Comparison of ENCODE assay signal across 27 mouse cellular contexts in the genomic region with DNA sequence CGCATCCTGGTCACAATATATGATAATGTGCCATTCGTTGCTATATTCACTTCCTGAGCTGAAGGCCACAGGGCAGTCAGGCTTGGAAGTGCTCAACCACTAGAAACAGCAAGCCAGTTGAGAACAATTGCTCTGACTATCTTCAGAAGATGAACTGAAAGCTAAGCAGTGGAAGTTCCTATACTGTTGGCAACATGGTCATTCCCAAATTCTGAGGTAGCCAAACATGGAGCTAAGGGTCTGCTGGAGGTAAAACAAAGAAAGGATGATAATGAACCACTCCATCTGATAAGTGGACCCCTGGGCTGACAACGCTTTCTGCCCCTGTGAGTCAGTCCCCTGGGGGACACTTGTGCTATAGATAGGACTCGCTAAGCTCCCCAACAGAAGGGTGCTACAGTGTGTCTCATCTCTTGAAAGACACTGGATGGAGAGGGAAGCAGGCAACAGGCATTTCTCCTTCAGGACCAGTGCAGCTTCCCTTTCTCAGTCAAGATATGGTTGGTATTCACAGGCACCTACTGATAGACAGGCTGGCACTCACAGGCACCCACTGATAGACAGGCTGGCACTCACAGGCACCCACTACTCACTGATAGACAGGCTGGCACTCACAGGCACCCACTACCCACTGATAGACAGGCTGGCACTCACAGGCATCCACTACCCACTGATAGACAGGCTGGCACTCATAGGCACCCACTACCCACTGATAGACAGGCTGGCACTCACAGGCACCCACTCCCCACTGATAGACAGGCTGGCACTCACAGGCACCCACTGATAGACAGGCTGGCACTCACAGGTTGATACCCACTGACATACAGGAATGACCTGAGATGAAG. TPM values are rescaled to one million over a fixed set of nuclear protein-coding genes. Genes with fewer than 3 reads are reported as not detected.
DNase-seq lines count a peak whose midpoint lies in the region; ATAC-seq and TF ChIP-seq lines count a peak whose summit lies in the region.
"Had no signal": no experiment of that assay in that cellular context is flagged by ENCODE, and none has a peak within 500 bp of the region (broad histone marks: within the 10 kb centered on the region; RNA-seq: fewer than 3 reads in every experiment).

No protein-coding gene starts in this region.

- 84% methylated on average over 4 of the region's 4 CpGs for WGBS in forebrain, embryonic 14.5 days
- WGBS in forebrain, embryonic 13.5 days, result 83% methylated on average over 4 of the region's 4 CpGs
- WGBS in forebrain, postnatal 0 days, result 75% methylated on average over 4 of the region's 4 CpGs
- 89% methylated on average over 4 of the region's 4 CpGs for WGBS in forebrain, embryonic 10.5 days
- WGBS in midbrain, embryonic 11.5 days, result 89% methylated on average over 4 of the region's 4 CpGs
- 78% methylated on average over 4 of the region's 4 CpGs for WGBS in midbrain, embryonic 16.5 days

- DNase-seq in forebrain, embryonic 14.5 days (ENCODE audit: low spot score), result peak; percentile 27
- peak; percentile 21 for DNase-seq in forebrain, postnatal 0 days
- no peak for DNase-seq in forebrain, embryonic 10.5 days (ENCODE audit: extremely low spot score, low spot score)
- DNase-seq in midbrain, embryonic 11.5 days (ENCODE audit: low spot score, missing footprints), result peak; percentile 54
- peak; percentile 5 for DNase-seq in splenic B cell, adult 2 months (ENCODE audit: low read depth, low spot score)
- DNase-seq in urinary bladder, postnatal 10 days (ENCODE audit: low spot score), result no peak
- DNase-seq: adrenal gland, adult 2 months; adrenal gland, postnatal 14 days; cerebellum, adult 18-20 months; cerebellum, adult 9-10 months; gastrocnemius, postnatal 25 days; heart, adult 2 months had no signal

- TF ChIP-seq CTCF in forebrain, postnatal 0 days (IDR thresholded peaks at IDR 0.05; ENCODE audit: low read depth), result no peak

- H3K4me3 ChIP-seq in forebrain, embryonic 14.5 days (ENCODE audit: low read depth, low read length), result no peak overlapping the region
- no peak overlapping the region for H3K4me3 ChIP-seq in forebrain, embryonic 13.5 days
- H3K4me3 ChIP-seq in forebrain, postnatal 0 days (ENCODE audit: low read depth, low read length), result no peak overlapping the region
- H3K4me3 ChIP-seq in forebrain, embryonic 10.5 days, result no peak overlapping the region
- H3K4me3 ChIP-seq in midbrain, embryonic 11.5 days (ENCODE audit: low read depth, low read length), result no peak overlapping the region
- no peak overlapping the region for H3K4me3 ChIP-seq in midbrain, embryonic 16.5 days (ENCODE audit: low read depth, low read length)
- H3K4me3 ChIP-seq: heart, adult 2 months; heart, embryonic 10.5 days; hindbrain, embryonic 12.5 days; hindbrain, embryonic 15.5 days had no signal

- no peaks in the 10 kb centered on the region for H3K27me3 ChIP-seq in forebrain, embryonic 14.5 days (replicated peaks; ENCODE audit: control insufficient read depth, insufficient read depth, low read length)
- no peaks in the 10 kb centered on the region for H3K27me3 ChIP-seq in forebrain, embryonic 13.5 days
- no peaks in the 10 kb centered on the region for H3K27me3 ChIP-seq in forebrain, postnatal 0 days (ENCODE audit: insufficient read depth, low read length)
- H3K27me3 ChIP-seq in forebrain, embryonic 10.5 days (ENCODE audit: poor library complexity, severe bottlenecking), result no peaks in the 10 kb centered on the region
- no peaks in the 10 kb centered on the region for H3K27me3 ChIP-seq in midbrain, embryonic 11.5 days (ENCODE audit: control insufficient read depth, insufficient read depth, low read length)
- no peaks in the 10 kb centered on the region for H3K27me3 ChIP-seq in midbrain, embryonic 16.5 days (ENCODE audit: control insufficient read depth, insufficient read depth, low read depth, low read length)
- no peaks in the 10 kb centered on the region for H3K27me3 ChIP-seq in splenic B cell, adult 2 months (ENCODE audit: control insufficient read depth, insufficient read depth, low read length, poor library complexity, severe bottlenecking)
- H3K27me3 ChIP-seq: hindbrain, embryonic 12.5 days; hindbrain, embryonic 15.5 days had no signal

- H3K9ac ChIP-seq in forebrain, embryonic 14.5 days (ENCODE audit: low read length), result no peak overlapping the region
- no peak overlapping the region for H3K9ac ChIP-seq in forebrain, embryonic 13.5 days
- H3K9ac ChIP-seq in forebrain, postnatal 0 days, result no peak overlapping the region
- H3K9ac ChIP-seq in midbrain, embryonic 11.5 days (ENCODE audit: low read length), result no peak overlapping the region
- no peak overlapping the region for H3K9ac ChIP-seq in midbrain, embryonic 16.5 days (ENCODE audit: low read depth, low read length)
- H3K9ac ChIP-seq: hindbrain, embryonic 12.5 days; hindbrain, embryonic 15.5 days had no signal

- H3K27ac ChIP-seq in forebrain, embryonic 14.5 days (ENCODE audit: low read depth, low read length), result no peak overlapping the region
- no peak overlapping the region for H3K27ac ChIP-seq in forebrain, embryonic 13.5 days
- no peak overlapping the region for H3K27ac ChIP-seq in forebrain, postnatal 0 days (ENCODE audit: low read depth, low read length)
- no peak overlapping the region for H3K27ac ChIP-seq in forebrain, embryonic 10.5 days
- H3K27ac ChIP-seq in midbrain, embryonic 11.5 days (ENCODE audit: low read depth, low read length), result no peak overlapping the region
- H3K27ac ChIP-seq in midbrain, embryonic 16.5 days (ENCODE audit: low read length), result no peak overlapping the region
- H3K27ac ChIP-seq: heart, adult 2 months; heart, embryonic 10.5 days; hindbrain, embryonic 12.5 days; hindbrain, embryonic 15.5 days had no signal

- no peak overlapping the region for H3K4me2 ChIP-seq in forebrain, embryonic 14.5 days (ENCODE audit: low read length)
- no peak overlapping the region for H3K4me2 ChIP-seq in forebrain, embryonic 13.5 days
- no peak overlapping the region for H3K4me2 ChIP-seq in forebrain, postnatal 0 days (ENCODE audit: low read depth)
- no peak overlapping the region for H3K4me2 ChIP-seq in midbrain, embryonic 11.5 days
- H3K4me2 ChIP-seq in midbrain, embryonic 16.5 days (ENCODE audit: low read length), result no peak overlapping the region
- H3K4me2 ChIP-seq: hindbrain, embryonic 12.5 days; hindbrain, embryonic 15.5 days had no signal

- H3K36me3 ChIP-seq in forebrain, embryonic 14.5 days (ENCODE audit: control insufficient read depth, insufficient read depth, low read length), result no peaks in the 10 kb centered on the region
- no peaks in the 10 kb centered on the region for H3K36me3 ChIP-seq in forebrain, embryonic 13.5 days (ENCODE audit: poor library complexity, severe bottlenecking)
- H3K36me3 ChIP-seq in forebrain, postnatal 0 days (ENCODE audit: insufficient read depth), result no peaks in the 10 kb centered on the region; the same call in 1 of the 2 replicates
- peaks cover 9% of the 10 kb centered on the region for H3K36me3 ChIP-seq in forebrain, embryonic 10.5 days (replicated peaks)
- no peaks in the 10 kb centered on the region for H3K36me3 ChIP-seq in midbrain, embryonic 11.5 days (ENCODE audit: control insufficient read depth, insufficient read depth, low read length)
- no peaks in the 10 kb centered on the region for H3K36me3 ChIP-seq in midbrain, embryonic 16.5 days (ENCODE audit: control insufficient read depth, insufficient read depth, low read length)
- H3K36me3 ChIP-seq in splenic B cell, adult 2 months (ENCODE audit: control insufficient read depth, insufficient read depth, low read length, poor library complexity, severe bottlenecking), result no peaks in the 10 kb centered on the region
- H3K36me3 ChIP-seq: hindbrain, embryonic 12.5 days; hindbrain, embryonic 15.5 days had no signal

- no peaks in the 10 kb centered on the region for H3K4me1 ChIP-seq in forebrain, embryonic 14.5 days (ENCODE audit: control insufficient read depth, insufficient read depth, low read length)
- H3K4me1 ChIP-seq in forebrain, embryonic 13.5 days, result no peaks in the 10 kb centered on the region
- no peaks in the 10 kb centered on the region for H3K4me1 ChIP-seq in forebrain, postnatal 0 days (ENCODE audit: insufficient read depth)
- H3K4me1 ChIP-seq in forebrain, embryonic 10.5 days, result no peaks in the 10 kb centered on the region
- H3K4me1 ChIP-seq in midbrain, embryonic 11.5 days (ENCODE audit: control insufficient read depth, insufficient read depth, low read length), result no peaks in the 10 kb centered on the region
- no peaks in the 10 kb centered on the region for H3K4me1 ChIP-seq in midbrain, embryonic 16.5 days (ENCODE audit: control insufficient read depth, insufficient read depth, low read length)
- H3K4me1 ChIP-seq: hindbrain, embryonic 12.5 days; hindbrain, embryonic 15.5 days had no signal

- no peaks in the 10 kb centered on the region for H3K9me3 ChIP-seq in forebrain, embryonic 14.5 days (replicated peaks; ENCODE audit: control insufficient read depth, low read length)
- H3K9me3 ChIP-seq in forebrain, embryonic 13.5 days (replicated peaks), result no peaks in the 10 kb centered on the region
- no peaks in the 10 kb centered on the region for H3K9me3 ChIP-seq in forebrain, postnatal 0 days (ENCODE audit: low read length)
- no peaks in the 10 kb centered on the region for H3K9me3 ChIP-seq in forebrain, embryonic 10.5 days
- H3K9me3 ChIP-seq in midbrain, embryonic 11.5 days (ENCODE audit: control insufficient read depth, low read length), result no peaks in the 10 kb centered on the region
- H3K9me3 ChIP-seq in midbrain, embryonic 16.5 days (replicated peaks; ENCODE audit: control insufficient read depth, low read length, poor library complexity, severe bottlenecking), result no peaks in the 10 kb centered on the region
- H3K9me3 ChIP-seq: heart, embryonic 10.5 days; hindbrain, embryonic 12.5 days; hindbrain, embryonic 15.5 days had no signal

- ATAC-seq in forebrain, embryonic 14.5 days, result no peak
- no peak for ATAC-seq in forebrain, embryonic 13.5 days
- ATAC-seq in forebrain, postnatal 0 days, result peak; percentile 69
- ATAC-seq in midbrain, embryonic 11.5 days (ENCODE audit: low FRiP score), result no peak
- ATAC-seq in midbrain, embryonic 16.5 days, result no peak
- ATAC-seq: CD4-positive, CD25-positive, alpha-beta regulatory T cell, adult 4 months; intestine, postnatal 0 days had no signal

RNA-seq across cellular contexts. Expression of a gene that starts 26.0 kb away (rescaled TPM):
- polyA plus RNA-seq in forebrain, embryonic 14.5 days (2014; fragmentation: Nextera tagmentation; extraction: Ambion mirVana), result not detected in 2 replicates
- polyA plus RNA-seq in forebrain, embryonic 13.5 days (2015; fragmentation: Nextera tagmentation; extraction: Ambion mirVana), result not detected in 2 replicates
- 0.19 TPM in 1 of 2 replicates, not detected in the other for total RNA-seq in forebrain, postnatal 0 days (2014; rRNA removed)
- 0.19 and 0.20 TPM in 2 replicates for polyA plus RNA-seq in forebrain, postnatal 0 days (2015; fragmentation: Nextera tagmentation; extraction: Ambion mirVana)
- polyA plus RNA-seq in forebrain, embryonic 10.5 days (2016; fragmentation: Nextera tagmentation; extraction: Ambion mirVana), result not detected in 2 replicates
- polyA plus RNA-seq in midbrain, embryonic 11.5 days (2014; fragmentation: Nextera tagmentation; extraction: Ambion mirVana), result not detected in 2 replicates
- polyA plus RNA-seq in midbrain, embryonic 16.5 days (2015; fragmentation: Nextera tagmentation; extraction: Ambion mirVana), result not detected in 2 replicates
- total RNA-seq: adrenal gland, adult 2 months; adrenal gland, postnatal 14 days; adrenal gland, postnatal 4 days; gastrocnemius, adult 8-10 months; gastrocnemius, postnatal 25 days; heart, adult 2 months; heart, postnatal 25 days; hematopoietic stem cell, adult 5-6 weeks; MEL had no signal
- polyA plus RNA-seq: adrenal gland, adult 2 months; CD4-positive, CD25-positive, alpha-beta regulatory T cell, adult 4 months; embryonic facial prominence, embryonic 11.5 days; heart, adult 2 months; heart, embryonic 10.5 days; heart, postnatal 0 days; hindbrain, embryonic 12.5 days; hindbrain, embryonic 15.5 days; intestine, embryonic 14.5 days; intestine, postnatal 0 days had no signal

RNA-seq across cellular contexts. Expression of a gene that starts 51.0 kb away (rescaled TPM):
- 13.7 and 18.7 TPM in 2 replicates for polyA plus RNA-seq in forebrain, embryonic 14.5 days (2014; fragmentation: Nextera tagmentation; extraction: Ambion mirVana)
- polyA plus RNA-seq in forebrain, embryonic 13.5 days (2015; fragmentation: Nextera tagmentation; extraction: Ambion mirVana), result 28.8 and 32.9 TPM in 2 replicates
- total RNA-seq in forebrain, postnatal 0 days (2014; rRNA removed), result 7.4 and 9.2 TPM in 2 replicates
- polyA plus RNA-seq in forebrain, postnatal 0 days (2015; fragmentation: Nextera tagmentation; extraction: Ambion mirVana), result 8.0 and 12.1 TPM in 2 replicates
- polyA plus RNA-seq in forebrain, embryonic 10.5 days (2016; fragmentation: Nextera tagmentation; extraction: Ambion mirVana), result 20.3 and 22.0 TPM in 2 replicates
- polyA plus RNA-seq in midbrain, embryonic 11.5 days (2014; fragmentation: Nextera tagmentation; extraction: Ambion mirVana), result 20.7 and 24.1 TPM in 2 replicates
- polyA plus RNA-seq in midbrain, embryonic 16.5 days (2015; fragmentation: Nextera tagmentation; extraction: Ambion mirVana), result 17.5 and 20.1 TPM in 2 replicates

RNA-seq across cellular contexts. Expression of a gene that starts 51.3 kb away (rescaled TPM):
- polyA plus RNA-seq in forebrain, embryonic 14.5 days (2014; fragmentation: Nextera tagmentation; extraction: Ambion mirVana), result 7.0 and 8.5 TPM in 2 replicates
- polyA plus RNA-seq in forebrain, embryonic 13.5 days (2015; fragmentation: Nextera tagmentation; extraction: Ambion mirVana), result 7.2 and 9.7 TPM in 2 replicates
- 13.8 and 14.7 TPM in 2 replicates for total RNA-seq in forebrain, postnatal 0 days (2014; rRNA removed)
- 5.5 and 7.0 TPM in 2 replicates for polyA plus RNA-seq in forebrain, postnatal 0 days (2015; fragmentation: Nextera tagmentation; extraction: Ambion mirVana)
- 9.8 and 10.3 TPM in 2 replicates for polyA plus RNA-seq in forebrain, embryonic 10.5 days (2016; fragmentation: Nextera tagmentation; extraction: Ambion mirVana)
- polyA plus RNA-seq in midbrain, embryonic 11.5 days (2014; fragmentation: Nextera tagmentation; extraction: Ambion mirVana), result 8.7 and 9.7 TPM in 2 replicates
- polyA plus RNA-seq in midbrain, embryonic 16.5 days (2015; fragmentation: Nextera tagmentation; extraction: Ambion mirVana), result 11.1 and 11.6 TPM in 2 replicates

Comparison
In these comparisons a context has a peak if more than half of its experiments do, and no peak if none do; other contexts are left out.
1. DNase-seq: peak in forebrain, embryonic 14.5 days (single experiment), forebrain, postnatal 0 days (single experiment), midbrain, embryonic 11.5 days (single experiment) and splenic B cell, adult 2 months (single experiment); none in forebrain, embryonic 10.5 days (single experiment) and urinary bladder, postnatal 10 days (single experiment).